Mouse (Mus musculus): ENCODE measurements around the gene Hes5. TPM values are rescaled to one million over a fixed set of nuclear protein-coding genes. Genes with fewer than 3 reads are reported as not detected.
A peak's percentile ranks its signal among the peaks of the same experiment; 100 is the strongest.

Hes5 gene
- polyA plus RNA-seq, 1 experiment from 2014 or later = 0.13 TPM

GRCm38 (mm10) chr4:154960021-154960689, 568 bp upstream of the Hes5 start:
- Histone ChIP-seq H3K4me2 (ENCODE audit: low read depth, low read length) (peak overlapping the region; percentile 49), H3K9me3 (replicated peaks; ENCODE audit: control insufficient read depth, low read length) (no peaks in the 10 kb centered on the region), H3K27me3 (ENCODE audit: control insufficient read depth, insufficient read depth, low read depth, low read length) (peaks cover 85% of the 10 kb centered on the region), H3K4me3 (ENCODE audit: low read depth, low read length) (peak overlapping the region; percentile 44), H3K27ac (ENCODE audit: low read length) (no peak overlapping the region), H3K9ac (ENCODE audit: low read depth, low read length) (no peak overlapping the region), H3K36me3 (ENCODE audit: control insufficient read depth, insufficient read depth) (no peaks in the 10 kb centered on the region), H3K4me1 (ENCODE audit: control insufficient read depth, low read depth, low read length) (peaks cover 25% of the 10 kb centered on the region)
- no peak for ATAC-seq (ENCODE audit: low read depth)
- WGBS (ENCODE audit: insufficient replicate concordance) = 24% methylated on average over 20 of the region's 20 CpGs

GRCm38 (mm10) chr4:154961226-154961738, 559 bp downstream of the Hes5 start:
- H3K27me3 ChIP-seq (ENCODE audit: control insufficient read depth, insufficient read depth, low read depth, low read length) = peaks cover 75% of the 10 kb centered on the region
- H3K36me3 ChIP-seq (ENCODE audit: control insufficient read depth, insufficient read depth) = no peaks in the 10 kb centered on the region; the same call in 1 of the 2 replicates
- H3K9me3 ChIP-seq (replicated peaks; ENCODE audit: control insufficient read depth, low read length) = no peaks in the 10 kb centered on the region
- no peak overlapping the region for H3K27ac ChIP-seq (ENCODE audit: low read length)
- peaks cover 36% of the 10 kb centered on the region for H3K4me1 ChIP-seq (ENCODE audit: control insufficient read depth, low read depth, low read length)
- H3K4me2 ChIP-seq (ENCODE audit: low read depth, low read length) = peak overlapping the region; percentile 49
- WGBS (ENCODE audit: insufficient replicate concordance) = 2% methylated on average over 47 of the region's 47 CpGs
- H3K9ac ChIP-seq (ENCODE audit: low read depth, low read length) = peak overlapping the region; percentile 6; the same call in 1 of the 2 replicates
- ATAC-seq (ENCODE audit: low read depth) = no peak
- H3K4me3 ChIP-seq (ENCODE audit: low read depth, low read length) = peak overlapping the region; percentile 44

- Histone ChIP-seq H3K4me1 (ENCODE audit: control insufficient read depth, low read depth, low read length) (peaks cover 42% of the 10 kb centered on the region), H3K27ac (ENCODE audit: low read length) (no peak overlapping the region), H3K4me2 (ENCODE audit: low read depth, low read length) (peak overlapping the region; percentile 49; the same call in 1 of the 2 replicates), H3K4me3 (ENCODE audit: low read depth, low read length) (peak overlapping the region; percentile 44; the same call in 1 of the 2 replicates), H3K9ac (ENCODE audit: low read depth, low read length) (no peak overlapping the region), H3K9me3 (replicated peaks; ENCODE audit: control insufficient read depth, low read length) (no peaks in the 10 kb centered on the region), H3K36me3 (ENCODE audit: control insufficient read depth, insufficient read depth) (no peaks in the 10 kb centered on the region; the same call in 1 of the 2 replicates), H3K27me3 (ENCODE audit: control insufficient read depth, insufficient read depth, low read depth, low read length) (peaks cover 69% of the 10 kb centered on the region)
- 21% methylated on average over 13 of the region's 13 CpGs for WGBS (ENCODE audit: insufficient replicate concordance)
- no peak for ATAC-seq (ENCODE audit: low read depth)
These were observed 1.2 kb downstream of the Hes5 start for GRCm38 (mm10) chr4:154961911-154962310.

GRCm38 (mm10) chr4:154962683-154963082, 2.0 kb downstream of the Hes5 start:
- peaks cover 44% of the 10 kb centered on the region for H3K4me1 ChIP-seq (ENCODE audit: control insufficient read depth, low read depth, low read length)
- WGBS (ENCODE audit: insufficient replicate concordance) = 72% methylated on average over 7 of the region's 7 CpGs
- no peak overlapping the region for H3K9ac ChIP-seq (ENCODE audit: low read depth, low read length)
- no peak overlapping the region for H3K27ac ChIP-seq (ENCODE audit: low read length)
- no peak overlapping the region for H3K4me2 ChIP-seq (ENCODE audit: low read depth, low read length)
- H3K36me3 ChIP-seq (ENCODE audit: control insufficient read depth, insufficient read depth) = peaks cover 4% of the 10 kb centered on the region
- peaks cover 61% of the 10 kb centered on the region for H3K27me3 ChIP-seq (ENCODE audit: control insufficient read depth, insufficient read depth, low read depth, low read length)
- ATAC-seq (ENCODE audit: low read depth) = no peak
- H3K4me3 ChIP-seq (ENCODE audit: low read depth, low read length) = no peak overlapping the region
- no peaks in the 10 kb centered on the region for H3K9me3 ChIP-seq (replicated peaks; ENCODE audit: control insufficient read depth, low read length)

GRCm38 (mm10) chr4:154963190-154963836, 2.6 kb downstream of the Hes5 start:
- H3K27me3 ChIP-seq (ENCODE audit: control insufficient read depth, insufficient read depth, low read depth, low read length) = peaks cover 55% of the 10 kb centered on the region
- no peak overlapping the region for H3K27ac ChIP-seq (ENCODE audit: low read length)
- WGBS (ENCODE audit: insufficient replicate concordance) = 43% methylated on average over 11 of the region's 11 CpGs
- no peaks in the 10 kb centered on the region for H3K9me3 ChIP-seq (replicated peaks; ENCODE audit: control insufficient read depth, low read length)
- peak overlapping the region; percentile 90 for H3K4me3 ChIP-seq (ENCODE audit: low read depth, low read length)
- peaks cover 44% of the 10 kb centered on the region for H3K4me1 ChIP-seq (ENCODE audit: control insufficient read depth, low read depth, low read length)
- H3K4me2 ChIP-seq (ENCODE audit: low read depth, low read length) = peak overlapping the region; percentile 66
- no peak for ATAC-seq (ENCODE audit: low read depth)
- peaks cover 5% of the 10 kb centered on the region for H3K36me3 ChIP-seq (ENCODE audit: control insufficient read depth, insufficient read depth)
- peak overlapping the region; percentile 93 for H3K9ac ChIP-seq (ENCODE audit: low read depth, low read length)

- Histone ChIP-seq H3K27ac (ENCODE audit: low read length) (peak within 1 kb of the TSS; percentile 85), H3K9me3 (replicated peaks; ENCODE audit: control insufficient read depth, low read length) (no peaks in the 10 kb centered on the region), H3K4me3 (ENCODE audit: low read depth, low read length) (peak within 1 kb of the TSS; percentile 90), H3K9ac (ENCODE audit: low read depth, low read length) (peak within 1 kb of the TSS; percentile 93), H3K4me2 (ENCODE audit: low read depth, low read length) (peak within 1 kb of the TSS; percentile 66), H3K36me3 (ENCODE audit: control insufficient read depth, insufficient read depth) (peaks cover 5% of the 10 kb centered on the region), H3K27me3 (ENCODE audit: control insufficient read depth, insufficient read depth, low read depth, low read length) (peaks cover 48% of the 10 kb centered on the region), H3K4me1 (ENCODE audit: control insufficient read depth, low read depth, low read length) (peaks cover 44% of the 10 kb centered on the region)
- WGBS (ENCODE audit: insufficient replicate concordance) = under 1% methylated on average over 64 of the region's 66 CpGs
- peak; percentile 87 for ATAC-seq (ENCODE audit: low read depth)
These were observed 3.3 kb downstream of the Hes5 start, which contains the start of gene Pank4 for GRCm38 (mm10) chr4:154963901-154964580. Gene Pank4, plus strand, starts transcription at chr4:154964123.

GRCm38 (mm10) chr4:154964581-154965235, 4.0 kb downstream of the Hes5 start:
- H3K36me3 ChIP-seq (ENCODE audit: control insufficient read depth, insufficient read depth) = peaks cover 9% of the 10 kb centered on the region
- peak overlapping the region; percentile 90 for H3K4me3 ChIP-seq (ENCODE audit: low read depth, low read length)
- peak overlapping the region; percentile 66 for H3K4me2 ChIP-seq (ENCODE audit: low read depth, low read length)
- no peaks in the 10 kb centered on the region for H3K9me3 ChIP-seq (replicated peaks; ENCODE audit: control insufficient read depth, low read length)
- H3K27me3 ChIP-seq (ENCODE audit: control insufficient read depth, insufficient read depth, low read depth, low read length) = peaks cover 41% of the 10 kb centered on the region
- H3K4me1 ChIP-seq (ENCODE audit: control insufficient read depth, low read depth, low read length) = peaks cover 44% of the 10 kb centered on the region
- WGBS (ENCODE audit: insufficient replicate concordance) = under 1% methylated on average over 36 of the region's 36 CpGs
- peak overlapping the region; percentile 85 for H3K27ac ChIP-seq (ENCODE audit: low read length)
- H3K9ac ChIP-seq (ENCODE audit: low read depth, low read length) = peak overlapping the region; percentile 93
- peak; percentile 70 for ATAC-seq (ENCODE audit: low read depth)

- ATAC-seq (ENCODE audit: low read depth) = no peak
- H3K27ac ChIP-seq (ENCODE audit: low read length) = peak overlapping the region; percentile 9; the same call in 1 of the 2 replicates
- peak overlapping the region; percentile 66 for H3K4me2 ChIP-seq (ENCODE audit: low read depth, low read length)
- H3K4me1 ChIP-seq (ENCODE audit: control insufficient read depth, low read depth, low read length) = peaks cover 40% of the 10 kb centered on the region
- 75% methylated on average over 3 of the region's 3 CpGs for WGBS (ENCODE audit: insufficient replicate concordance)
- peaks cover 20% of the 10 kb centered on the region for H3K36me3 ChIP-seq (ENCODE audit: control insufficient read depth, insufficient read depth)
- H3K27me3 ChIP-seq (ENCODE audit: control insufficient read depth, insufficient read depth, low read depth, low read length) = peaks cover 29% of the 10 kb centered on the region
- H3K9me3 ChIP-seq (replicated peaks; ENCODE audit: control insufficient read depth, low read length) = no peaks in the 10 kb centered on the region
- peak overlapping the region; percentile 90 for H3K4me3 ChIP-seq (ENCODE audit: low read depth, low read length)
- peak overlapping the region; percentile 93 for H3K9ac ChIP-seq (ENCODE audit: low read depth, low read length)
These were observed 5.1 kb downstream of the Hes5 start for GRCm38 (mm10) chr4:154965856-154966255.
